Mouse (Mus musculus) adrenal gland, postnatal 36 days (tissue): ENCODE measurements around the gene Cep164. TPM values are rescaled to one million over a fixed set of nuclear protein-coding genes. Genes with fewer than 3 reads are reported as not detected.
"Not testable (repeated sequence)": the region's sequence is repeated elsewhere in the genome, so short reads cannot be mapped to it uniquely, and the experiment has no call there.

Source experiments
- DNase-seq, 2 experiments: peaks; one replicate each; pipeline ENCODE4 v3.0.0; 2021; ENCODE audit warnings: mixed read lengths in 1 of 2
- long read RNA-seq, 2 experiments: library from polyadenylated mRNA; stranded (forward); transcript quantifications; one replicate each; pipeline ENCODE4 v2.0.0; 2021; ENCODE audit warnings: borderline sequencing depth in 2 of 2
- total RNA-seq, 2 experiments: library from RNA; stranded (reverse); gene quantifications; 2 replicates each; pipeline ENCODE4 v1.2.3; 2021

The Cep164 gene
- 10 to 100 TPM; 11.6 to 12.2 TPM for total RNA-seq
- long read RNA-seq, experiment 1, partial matches to known transcripts = 7 of 8 reads
- long read RNA-seq, experiment 1, other reads (novel, unspliced or antisense) = 1 of 8 reads
- long read RNA-seq, experiment 2, partial matches to known transcripts = 1 of 1 reads
- long read RNA-seq, experiment 2, other reads (novel, unspliced or antisense) = 0 of 1 reads

- peak; percentile 91 to 92 for DNase-seq
Observed at GRCm38 (mm10) chr9:45828291-45828963, at the start of gene Cep164. Cep164 (minus strand) TSS chr9:45828691.

GRCm38 (mm10) chr9:45877928-45878327, 49.4 kb upstream of the Cep164 start:
- DNase-seq = peak; percentile 26 to 54

- DNase-seq = no peak
Observed at GRCm38 (mm10) chr9:45870265-45870664, 41.8 kb upstream of the Cep164 start.

GRCm38 (mm10) chr9:45869181-45869580, 40.7 kb upstream of the Cep164 start:
- DNase-seq = no peak

GRCm38 (mm10) chr9:45861813-45862212, 33.3 kb upstream of the Cep164 start:
- no peak for DNase-seq

- DNase-seq = no peak
Observed at GRCm38 (mm10) chr9:45859364-45859763, 30.9 kb upstream of the Cep164 start.

GRCm38 (mm10) chr9:45854136-45854535, 25.6 kb upstream of the Cep164 start:
- no peak for DNase-seq

GRCm38 (mm10) chr9:45853695-45854094, 25.2 kb upstream of the Cep164 start:
- DNase-seq = no peak

- no peak for DNase-seq
Observed at GRCm38 (mm10) chr9:45851776-45852175, 23.3 kb upstream of the Cep164 start.

- no peak for DNase-seq
Observed at GRCm38 (mm10) chr9:45851330-45851729, 22.8 kb upstream of the Cep164 start.

GRCm38 (mm10) chr9:45850528-45851155, 22.2 kb upstream of the Cep164 start:
- DNase-seq = peak in 1 of 2 experiments; percentile 25

GRCm38 (mm10) chr9:45849528-45850408, 21.3 kb upstream of the Cep164 start:
- peak in 1 of 2 experiments; percentile 30 for DNase-seq

GRCm38 (mm10) chr9:45846891-45847460, 18.5 kb upstream of the Cep164 start:
- DNase-seq = no peak

GRCm38 (mm10) chr9:45846176-45846575, 17.7 kb upstream of the Cep164 start:
- DNase-seq = not testable (repeated sequence)

GRCm38 (mm10) chr9:45845541-45845940, 17.1 kb upstream of the Cep164 start:
- DNase-seq = peak; percentile 17 to 39

GRCm38 (mm10) chr9:45843780-45844179, 15.3 kb upstream of the Cep164 start:
- DNase-seq = no peak

GRCm38 (mm10) chr9:45843007-45843406, 14.5 kb upstream of the Cep164 start:
- DNase-seq = peak in 1 of 2 experiments; percentile 18

- no peak for DNase-seq
Observed at GRCm38 (mm10) chr9:45841458-45841857, 13.0 kb upstream of the Cep164 start.

GRCm38 (mm10) chr9:45840331-45840730, 11.8 kb upstream of the Cep164 start:
- no peak for DNase-seq

- no peak for DNase-seq
Observed at GRCm38 (mm10) chr9:45839982-45840300, 11.4 kb upstream of the Cep164 start.

- peak in 1 of 2 experiments; percentile 45 for DNase-seq
Observed at GRCm38 (mm10) chr9:45839139-45839981, 10.9 kb upstream of the Cep164 start.
